Mouse (Mus musculus) liver, adult 2 months (tissue): Measurements from ENCODE around the gene Flt1. TPM values are rescaled to one million over a fixed set of nuclear protein-coding genes. Genes with fewer than 3 reads are reported as not detected.

Source experiments
- DNase-seq: peaks from one replicate; pipeline ENCODE4 v3.0.0-alpha.2; 2011; ENCODE audit warnings: low read depth, low spot score; ENCODE audit errors: extremely low read depth
- H3K27ac ChIP-seq: fragments of 200-500 bp; replicated peaks from 2 replicates; pipeline ENCODE4 v1.5.1; 2012; ENCODE audit warnings: low read depth, mild to moderate bottlenecking, control low read depth, inconsistent platforms, low read length; ENCODE audit not compliant: insufficient read depth
- H3K27me3 ChIP-seq: fragments of 200-500 bp; 2 replicates; pipeline ENCODE4 v1.6.1; 2012; ENCODE audit warnings: mild to moderate bottlenecking, moderate library complexity, low read length, inconsistent platforms; ENCODE audit not compliant: control insufficient read depth, insufficient read depth
- H3K36me3 ChIP-seq: fragments of 200-500 bp; 2 replicates; pipeline ENCODE4 v1.6.1; 2012; ENCODE audit warnings: low read length, inconsistent platforms; ENCODE audit not compliant: control insufficient read depth, insufficient read depth
- H3K4me1 ChIP-seq: fragments of 200-500 bp; 2 replicates; pipeline ENCODE4 v1.6.1; 2011; ENCODE audit warnings: low read length; ENCODE audit not compliant: control insufficient read depth, insufficient read depth
- H3K4me3 ChIP-seq: fragments of 200-500 bp; 2 replicates; pipeline ENCODE4 v1.5.1; 2011; ENCODE audit warnings: low read depth, mild to moderate bottlenecking, control low read depth, low read length, moderate library complexity; ENCODE audit not compliant: insufficient read depth
- H3K79me2 ChIP-seq: fragments of 200-500 bp; 2 replicates; pipeline ENCODE4 v1.6.1; 2012; ENCODE audit warnings: inconsistent platforms, mild to moderate bottlenecking, low read length, moderate library complexity; ENCODE audit not compliant: control insufficient read depth, insufficient read depth
- H3K9ac ChIP-seq: fragments of 200-500 bp; 2 replicates; pipeline ENCODE4 v1.6.1; 2012; ENCODE audit warnings: low read depth, mild to moderate bottlenecking, control low read depth, inconsistent platforms, low read length
- CTCF ChIP-seq: fragments of 200-500 bp; IDR thresholded peaks from 2 replicates; pipeline ENCODE4 v1.5.1; 2011; ENCODE audit warnings: low read depth, low read length, control low read depth
- POLR2A ChIP-seq: fragments of 200-500 bp; IDR thresholded peaks from 2 replicates; pipeline ENCODE4 v1.6.1; 2011; ENCODE audit warnings: low read length, control low read depth; ENCODE audit not compliant: insufficient read depth; ENCODE audit errors: extremely low read depth
- WGBS: fragments of 180-500 bp; shearing (Covaris S2); methylation state at CpG from one replicate; pipeline ENCODE4 v1.1.7; 2018; 5-methylcytosine and 5-hydroxymethylcytosine counted together
- polyA plus RNA-seq: library from polyadenylated mRNA; depleted of rRNA; stranded (reverse); fragments of >200 nt; gene quantifications from 2 replicates; pipeline ENCODE4 v1.2.3, GENCODE M21; 2012
- total RNA-seq: library from RNA; depleted of rRNA; stranded (reverse); fragments of >200 nt; gene quantifications from 2 replicates; pipeline ENCODE4 v1.2.3, GENCODE M21; 2014

Flt1 gene
- total and polyA plus RNA-seq, 2 experiments, result 1.3 to 4.8 TPM

DNA sequence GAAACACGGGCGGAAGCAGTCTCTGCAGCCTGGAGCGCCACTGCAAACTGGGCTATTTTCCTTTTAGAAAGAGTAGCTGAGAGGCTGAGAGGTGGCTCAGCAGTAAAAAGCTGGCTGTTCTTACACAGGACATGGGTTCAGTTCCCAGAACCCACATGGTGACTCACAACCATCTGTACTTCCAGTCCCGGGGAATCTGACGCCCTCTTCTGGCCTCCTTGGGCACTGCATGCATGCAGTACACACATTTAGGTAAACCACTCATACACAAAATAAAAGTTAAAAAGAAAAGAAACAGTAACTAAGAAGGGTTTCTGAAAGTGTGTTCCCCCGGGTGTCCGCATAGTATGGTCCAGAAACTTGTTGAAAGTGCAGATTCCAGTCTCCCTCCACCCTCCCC lies 146.7 kb downstream of the Flt1 start:
- 90% methylated on average over 7 of the region's 7 CpGs for WGBS
- H3K79me2 ChIP-seq, result no peaks in the 10 kb centered on the region
- no peak for DNase-seq
- H3K9ac ChIP-seq, result no peak overlapping the region
- no peak overlapping the region for H3K4me3 ChIP-seq
- TF ChIP-seq CTCF, result 0 out of 2 replicates have a peak, but pooled peaks have one; percentile 3
- TF ChIP-seq POLR2A, result no peak
- no peaks in the 10 kb centered on the region for H3K27me3 ChIP-seq
- no peaks in the 10 kb centered on the region for H3K36me3 ChIP-seq
- no peak overlapping the region for H3K27ac ChIP-seq
- H3K4me1 ChIP-seq, result no peaks in the 10 kb centered on the region; the same call in 1 of the 2 replicates

DNA sequence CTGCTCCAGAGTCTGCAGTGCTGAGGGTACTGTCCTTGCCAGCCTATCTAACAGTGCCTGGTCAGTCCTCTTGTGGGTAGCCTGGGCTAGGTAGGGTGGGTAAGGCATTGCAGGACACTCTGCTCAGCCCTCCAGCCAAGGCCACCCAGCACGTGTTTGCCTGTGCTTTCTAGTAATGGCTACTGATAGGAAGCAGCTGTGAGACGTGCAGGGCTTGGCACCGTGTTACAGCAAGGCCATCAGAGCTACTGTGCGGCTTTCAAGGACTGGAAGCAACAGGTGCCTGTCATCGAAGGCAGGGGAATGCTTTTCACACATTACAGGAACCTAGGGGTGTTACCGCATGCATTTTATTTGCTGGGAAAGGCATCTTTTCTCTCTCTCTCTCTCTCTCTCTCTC lies 148.8 kb downstream of the Flt1 start:
- no peak for TF ChIP-seq CTCF
- TF ChIP-seq POLR2A, result no peak
- WGBS, result 69% methylated on average over 6 of the region's 6 CpGs

DNA sequence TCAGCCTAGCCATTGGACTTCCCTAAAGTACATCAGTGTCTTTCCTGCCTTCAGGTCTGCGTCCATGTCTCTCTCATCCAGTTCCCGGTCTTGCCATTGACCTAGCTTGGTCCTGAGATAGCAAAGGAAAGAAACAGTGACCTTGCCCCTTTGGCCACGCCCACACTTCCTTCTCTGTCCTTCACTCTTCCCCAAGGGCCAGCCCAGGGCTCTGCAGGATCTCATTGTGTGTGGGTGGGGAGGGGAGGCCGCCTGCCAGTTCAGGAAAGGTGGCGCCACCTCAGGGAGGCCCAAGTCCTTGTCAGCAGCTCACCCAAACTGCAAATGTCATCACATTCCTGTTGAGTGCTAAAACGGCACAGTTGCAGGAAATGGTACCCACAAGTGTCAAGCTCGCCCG lies 151.3 kb downstream of the Flt1 start:
- 68% methylated on average over 8 of the region's 8 CpGs for WGBS
- H3K27me3 ChIP-seq, result no peaks in the 10 kb centered on the region
- no peaks in the 10 kb centered on the region for H3K36me3 ChIP-seq
- H3K27ac ChIP-seq, result no peak overlapping the region
- H3K4me1 ChIP-seq, result no peaks in the 10 kb centered on the region
- no peaks in the 10 kb centered on the region for H3K79me2 ChIP-seq
- DNase-seq, result peak; percentile 26
- no peak for TF ChIP-seq CTCF
- no peak for TF ChIP-seq POLR2A
- no peak overlapping the region for H3K9ac ChIP-seq
- H3K4me3 ChIP-seq, result no peak overlapping the region

More for the DNA sequence above, 148.8 kb downstream of the Flt1 start:
- Histone ChIP-seq H3K27ac (no peak overlapping the region), H3K4me1 (no peaks in the 10 kb centered on the region; the same call in 1 of the 2 replicates), H3K36me3 (no peaks in the 10 kb centered on the region), H3K79me2 (no peaks in the 10 kb centered on the region), H3K27me3 (no peaks in the 10 kb centered on the region), H3K9ac (no peak overlapping the region), H3K4me3 (no peak overlapping the region)
- no peak for DNase-seq

DNA sequence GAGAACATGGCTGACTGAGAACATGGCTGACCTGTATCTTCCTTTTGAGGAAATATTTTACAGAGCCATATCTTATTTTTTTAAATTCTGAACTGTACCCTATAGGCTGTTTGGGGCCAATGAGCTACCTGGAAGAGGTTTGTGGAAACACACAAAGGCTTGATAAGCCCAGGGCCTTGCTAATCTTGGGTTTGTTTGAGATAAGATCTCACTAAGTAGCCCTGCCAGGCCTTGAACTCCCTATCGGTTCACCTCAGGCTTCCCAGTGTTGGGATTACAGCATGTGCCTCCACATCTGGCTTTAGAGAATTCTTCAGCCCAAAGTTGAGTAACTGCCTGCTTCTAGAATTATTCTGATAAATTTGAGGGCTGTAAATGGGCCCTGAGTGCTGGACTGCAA lies 152.3 kb downstream of the Flt1 start:
- no peak for DNase-seq
- Histone ChIP-seq H3K27me3 (no peaks in the 10 kb centered on the region), H3K36me3 (no peaks in the 10 kb centered on the region), H3K4me3 (no peak overlapping the region), H3K27ac (no peak overlapping the region), H3K79me2 (no peaks in the 10 kb centered on the region), H3K9ac (no peak overlapping the region), H3K4me1 (no peaks in the 10 kb centered on the region)
- 68% methylated on average over 1 of the region's 1 CpGs for WGBS
- TF ChIP-seq POLR2A (no peak), CTCF (no peak)

DNA sequence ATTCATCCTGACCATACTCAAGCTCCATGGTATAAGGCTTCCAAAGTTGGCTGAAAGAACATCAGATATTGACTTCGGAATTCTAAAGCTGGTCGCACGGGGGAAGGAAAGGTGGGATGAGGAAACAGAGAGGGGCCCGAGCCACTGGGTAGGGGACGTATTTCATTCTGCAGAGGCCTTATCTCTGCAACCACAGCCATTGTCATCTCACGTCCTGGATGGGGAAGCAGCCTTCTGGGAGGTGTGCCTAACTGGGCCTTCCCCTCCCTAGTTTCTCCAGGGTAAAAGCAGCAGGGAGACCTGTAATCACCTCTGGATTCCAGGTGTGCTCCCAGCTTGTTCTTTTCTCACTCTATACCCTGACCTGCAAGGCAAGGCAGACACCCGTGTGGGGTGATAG lies 153.1 kb downstream of the Flt1 start:
- 76% methylated on average over 7 of the region's 7 CpGs for WGBS
- no peak for DNase-seq
- Histone ChIP-seq H3K36me3 (no peaks in the 10 kb centered on the region), H3K4me1 (no peaks in the 10 kb centered on the region), H3K79me2 (no peaks in the 10 kb centered on the region), H3K9ac (no peak overlapping the region), H3K27me3 (no peaks in the 10 kb centered on the region), H3K4me3 (no peak overlapping the region), H3K27ac (no peak overlapping the region)
- no peak for TF ChIP-seq CTCF
- TF ChIP-seq POLR2A, result no peak

DNA sequence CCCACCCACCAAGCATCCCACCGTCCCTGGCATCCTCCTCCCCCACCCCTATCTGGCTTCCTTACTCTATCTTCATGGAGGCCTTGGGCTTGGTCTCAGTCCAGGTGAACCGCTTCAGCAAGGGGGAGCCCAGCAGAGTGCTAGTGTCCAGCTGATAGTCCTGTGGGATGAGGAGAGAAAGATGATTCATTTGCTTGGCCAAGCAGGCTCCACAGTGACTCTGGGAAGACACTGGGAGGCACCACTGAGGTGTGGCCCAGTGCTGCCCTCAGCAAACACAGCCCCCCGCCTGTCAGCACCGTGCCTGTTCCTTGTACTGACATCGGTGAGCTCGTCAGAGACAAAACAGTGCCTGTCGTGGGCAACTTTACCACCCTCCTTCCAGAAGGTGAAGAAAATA lies 159.5 kb downstream of the Flt1 start:
- no peak overlapping the region for H3K27ac ChIP-seq
- WGBS, result 78% methylated on average over 7 of the region's 7 CpGs
- no peaks in the 10 kb centered on the region for H3K36me3 ChIP-seq
- no peaks in the 10 kb centered on the region for H3K79me2 ChIP-seq
- H3K4me1 ChIP-seq, result no peaks in the 10 kb centered on the region
- H3K9ac ChIP-seq, result no peak overlapping the region
- no peak overlapping the region for H3K4me3 ChIP-seq
- no peak for DNase-seq
- TF ChIP-seq CTCF, result no peak
- no peak for TF ChIP-seq POLR2A
- no peaks in the 10 kb centered on the region for H3K27me3 ChIP-seq
